Mouse (Mus musculus): Measurements from ENCODE around the gene Phf13. TPM values are rescaled to one million over a fixed set of nuclear protein-coding genes. Genes with fewer than 3 reads are reported as not detected.

The Phf13 gene
- polyA plus RNA-seq, 1 experiment: 11.3 TPM

GRCm38 (mm10) chr4:151948497-151949471, 47.3 kb downstream of the Phf13 start:
- no peak for DNase-seq (ENCODE audit: low read depth)

GRCm38 (mm10) chr4:151946211-151946610, 49.8 kb downstream of the Phf13 start:
- no peak for DNase-seq (ENCODE audit: low read depth)

Other genes starting within 250 kb of the Phf13 start
- gene Camta1, start 134.4 kb downstream of the Phf13 start, polyA plus RNA-seq (2012; rRNA removed): 10.3 and 12.8 TPM in 2 replicates
- 62.3 and 66.7 TPM in 2 replicates for gene Dnajc11, start 62.6 kb downstream of the Phf13 start, polyA plus RNA-seq (2012; rRNA removed)
- gene Thap3, start 7.3 kb downstream of the Phf13 start, polyA plus RNA-seq (2012; rRNA removed): 44.1 and 51.3 TPM in 2 replicates
- 20.5 and 29.4 TPM in 2 replicates for gene Klhl21, start 12.5 kb upstream of the Phf13 start, polyA plus RNA-seq (2012; rRNA removed)
- 9.8 and 12.8 TPM in 2 replicates for gene Zbtb48, start 31.4 kb upstream of the Phf13 start, polyA plus RNA-seq (2012; rRNA removed)
- gene Tas1r1, start 42.3 kb upstream of the Phf13 start, polyA plus RNA-seq (2012; rRNA removed): 3.3 and 4.0 TPM in 2 replicates
- gene Nol9, start 43.1 kb upstream of the Phf13 start, polyA plus RNA-seq (2012; rRNA removed): 20.1 and 21.2 TPM in 2 replicates
- 35.0 and 37.7 TPM in 2 replicates for gene Plekhg5, start 76.2 kb upstream of the Phf13 start, polyA plus RNA-seq (2012; rRNA removed)
- 5.9 and 6.1 TPM in 2 replicates for gene Tnfrsf25, start 119.7 kb upstream of the Phf13 start, polyA plus RNA-seq (2012; rRNA removed)
- 83.7 and 126 TPM in 2 replicates for gene Espn, start 156.1 kb upstream of the Phf13 start, polyA plus RNA-seq (2012; rRNA removed)
- 0.32 and 0.39 TPM in 2 replicates for gene Hes2, start 162.6 kb upstream of the Phf13 start, polyA plus RNA-seq (2012; rRNA removed)
- 25.6 and 27.3 TPM in 2 replicates for gene Acot7, start 181.9 kb upstream of the Phf13 start, polyA plus RNA-seq (2012; rRNA removed)

Measured in gonadal fat pad, adult 2 months (tissue).